Mouse (Mus musculus) limb, embryonic 12.5 days (tissue): Measurements from ENCODE around the gene Gbp8. TPM values are rescaled to one million over a fixed set of nuclear protein-coding genes. Genes with fewer than 3 reads are reported as not detected.

Experiments
- polyA plus RNA-seq: library from polyadenylated mRNA; unstranded; fragments of >200 nt; fragmentation: Nextera tagmentation; extraction: Ambion mirVana; gene quantifications from 2 replicates; pipeline ENCODE4 v1.2.1, GENCODE M21; 2016

The Gbp8 gene
- polyA plus RNA-seq, 1 experiment from 2014 or later: not detected

Other genes starting within 250 kb of the Gbp8 start
- 0.20 and 0.36 TPM in 2 replicates for gene Abcg3, start 156.8 kb downstream of the Gbp8 start, polyA plus RNA-seq
- gene Gbp9, start within 50 bp of the Gbp8 start, polyA plus RNA-seq: 1.4 and 1.7 TPM in 2 replicates
- 0.21 and 0.49 TPM in 2 replicates for gene Gbp4, start within 50 bp of the Gbp8 start, polyA plus RNA-seq
- gene Gbp10, start 100.0 kb upstream of the Gbp8 start, polyA plus RNA-seq: not detected in 2 replicates
- gene Gm43302, start 154.2 kb upstream of the Gbp8 start, polyA plus RNA-seq: 0.05 TPM in 1 of 2 replicates, not detected in the other
- gene Gbp6, start 154.2 kb upstream of the Gbp8 start, polyA plus RNA-seq: 0.24 and 0.40 TPM in 2 replicates